Mouse (Mus musculus) midbrain, postnatal 0 days (tissue): ENCODE measurements at regions not wholly inside any gene's neighbourhood (a gene's known extent, or its start where the extent isn't known, plus 50 kb on each side); places are given as distances from the start of the nearest gene placed in this dataset.

ENCODE experiments used
- ATAC-seq: fragments of 200-750 bp; cut with Nextera tagmentation; 2 replicates; pipeline ENCODE4 v1.8.0; 2017; ENCODE audit warnings: moderate number of reproducible peaks, mild to moderate bottlenecking, moderate TSS enrichment, moderate library complexity; ENCODE audit not compliant: low FRiP score
- DNase-seq: peaks from one replicate; pipeline ENCODE4 v3.0.0-alpha.2; 2015; ENCODE audit warnings: low spot score
- H3K27ac ChIP-seq: fragments of 300-500 bp; sonication (generic); 2 replicates; pipeline ENCODE4 v1.5.1; 2014; ENCODE audit warnings: low read depth, mild to moderate bottlenecking, low read length, mixed read lengths
- H3K27me3 ChIP-seq: fragments of 300-500 bp; sonication (generic); 2 replicates; pipeline ENCODE4 v1.6.1; 2014; ENCODE audit warnings: low read length, control low read depth, mixed read lengths; ENCODE audit not compliant: insufficient read depth
- H3K36me3 ChIP-seq: fragments of 300-500 bp; sonication (generic); 2 replicates; pipeline ENCODE4 v1.6.1; 2014; ENCODE audit warnings: low read length, control low read depth, mixed read lengths; ENCODE audit not compliant: insufficient read depth
- H3K4me1 ChIP-seq: fragments of 300-500 bp; sonication (generic); 2 replicates; pipeline ENCODE4 v1.6.1; 2014; ENCODE audit warnings: mild to moderate bottlenecking, control low read depth, antibody characterized with exemption, low read length, mixed read lengths; ENCODE audit not compliant: insufficient read depth
- H3K4me2 ChIP-seq: fragments of 300-500 bp; sonication (generic); 2 replicates; pipeline ENCODE4 v1.6.1; 2014; ENCODE audit warnings: low read depth, mild to moderate bottlenecking, low read length, mixed read lengths; ENCODE audit not compliant: poor library complexity, severe bottlenecking
- H3K4me3 ChIP-seq: fragments of 300-500 bp; sonication (generic); 2 replicates; pipeline ENCODE4 v1.5.1; 2014; ENCODE audit warnings: low read depth, mild to moderate bottlenecking, low read length, moderate library complexity
- H3K9ac ChIP-seq: fragments of 300-500 bp; sonication (generic); replicated peaks from 2 replicates; pipeline ENCODE4 v1.6.1; 2014; ENCODE audit warnings: mild to moderate bottlenecking, low read length, moderate library complexity, mixed read lengths; ENCODE audit not compliant: poor library complexity, severe bottlenecking
- H3K9me3 ChIP-seq: fragments of 300-500 bp; sonication (generic); 2 replicates; pipeline ENCODE4 v1.6.1; 2016; ENCODE audit warnings: low read length, control low read depth
- CTCF ChIP-seq: IDR thresholded peaks from 2 replicates; pipeline ENCODE4 v1.5.1; 2016; ENCODE audit warnings: antibody characterized with exemption, mild to moderate bottlenecking
- WGBS: fragments of 180-500 bp; shearing (Covaris S2); extraction: QIAGEN DNeasy Blood & Tissue Kit; methylation state at CpG from one replicate; pipeline ENCODE4 v1.1.7; 2014; 5-methylcytosine and 5-hydroxymethylcytosine counted together

GRCm38 (mm10) chr14:33804721-33805120 lies 118.7 kb upstream of the Gdf10 start:
- DNase-seq: no peak
- no peaks in the 10 kb centered on the region for H3K4me1 ChIP-seq
- no peaks in the 10 kb centered on the region for H3K36me3 ChIP-seq
- WGBS: 56% methylated on average over 6 of the region's 6 CpGs
- no peak overlapping the region for H3K4me2 ChIP-seq
- no peaks in the 10 kb centered on the region for H3K27me3 ChIP-seq
- no peak for ATAC-seq
- TF ChIP-seq CTCF: no peak
- H3K27ac ChIP-seq: no peak overlapping the region
- H3K9me3 ChIP-seq: no peaks in the 10 kb centered on the region
- no peak overlapping the region for H3K4me3 ChIP-seq
- no peak overlapping the region for H3K9ac ChIP-seq

GRCm38 (mm10) chr14:33807196-33807595 lies 116.2 kb upstream of the Gdf10 start:
- H3K4me1 ChIP-seq: no peaks in the 10 kb centered on the region
- no peak for TF ChIP-seq CTCF
- no peaks in the 10 kb centered on the region for H3K27me3 ChIP-seq
- H3K4me2 ChIP-seq: no peak overlapping the region
- H3K36me3 ChIP-seq: no peaks in the 10 kb centered on the region
- no peak for ATAC-seq
- 74% methylated on average over 7 of the region's 7 CpGs for WGBS
- H3K4me3 ChIP-seq: no peak overlapping the region
- H3K9me3 ChIP-seq: no peaks in the 10 kb centered on the region
- H3K27ac ChIP-seq: no peak overlapping the region
- no peak for DNase-seq
- H3K9ac ChIP-seq: no peak overlapping the region

- Histone ChIP-seq H3K36me3 (no peaks in the 10 kb centered on the region), H3K9me3 (no peaks in the 10 kb centered on the region), H3K4me2 (no peak overlapping the region), H3K4me3 (no peak overlapping the region), H3K4me1 (no peaks in the 10 kb centered on the region), H3K9ac (no peak overlapping the region), H3K27ac (no peak overlapping the region), H3K27me3 (no peaks in the 10 kb centered on the region)
- no peak for TF ChIP-seq CTCF
- no peak for ATAC-seq
- no peak for DNase-seq
- WGBS: 80% methylated on average over 11 of the region's 11 CpGs
These were observed 114.7 kb upstream of the Gdf10 start for GRCm38 (mm10) chr14:33808593-33809265.

GRCm38 (mm10) chr14:33810584-33810983 lies 112.8 kb upstream of the Gdf10 start:
- Histone ChIP-seq H3K4me1 (no peaks in the 10 kb centered on the region), H3K9ac (no peak overlapping the region), H3K27ac (no peak overlapping the region), H3K4me3 (no peak overlapping the region), H3K27me3 (no peaks in the 10 kb centered on the region), H3K4me2 (no peak overlapping the region), H3K9me3 (no peaks in the 10 kb centered on the region), H3K36me3 (no peaks in the 10 kb centered on the region)
- ATAC-seq (no peak), DNase-seq (no peak)
- WGBS: 82% methylated on average over 4 of the region's 4 CpGs
- no peak for TF ChIP-seq CTCF

- H3K9ac ChIP-seq: no peak overlapping the region
- no peaks in the 10 kb centered on the region for H3K36me3 ChIP-seq
- H3K4me3 ChIP-seq: no peak overlapping the region
- whole genome bisulfite sequencing: 40% methylated on average over 3 of the region's 3 CpGs
- 0 out of 2 replicates have a peak overlapping the region, but pooled peaks have one; percentile 6 for H3K27ac ChIP-seq
- no peak overlapping the region for H3K4me2 ChIP-seq
- H3K27me3 ChIP-seq: no peaks in the 10 kb centered on the region
- no peak for TF ChIP-seq CTCF
- no peaks in the 10 kb centered on the region for H3K9me3 ChIP-seq
- ATAC-seq (no peak), DNase-seq (no peak)
- no peaks in the 10 kb centered on the region for H3K4me1 ChIP-seq
These were observed 112.1 kb upstream of the Gdf10 start for GRCm38 (mm10) chr14:33811241-33811640.

GRCm38 (mm10) chr14:33812266-33812665 lies 111.1 kb upstream of the Gdf10 start:
- H3K27me3 ChIP-seq: no peaks in the 10 kb centered on the region
- DNase-seq: peak; percentile 8

More at GRCm38 (mm10) chr14:33812266-33812665, 111.1 kb upstream of the Gdf10 start:
- H3K4me3 ChIP-seq: no peak overlapping the region
- WGBS: 78% methylated on average over 8 of the region's 8 CpGs
- H3K9ac ChIP-seq: no peak overlapping the region
- no peak overlapping the region for H3K27ac ChIP-seq
- no peak for ATAC-seq
- H3K4me1 ChIP-seq: no peaks in the 10 kb centered on the region
- H3K4me2 ChIP-seq: no peak overlapping the region
- no peaks in the 10 kb centered on the region for H3K36me3 ChIP-seq
- no peaks in the 10 kb centered on the region for H3K9me3 ChIP-seq
- TF ChIP-seq CTCF: no peak
